Mouse (Mus musculus): ENCODE results near the gene Cntn5. TPM values are rescaled to one million over a fixed set of nuclear protein-coding genes. Genes with fewer than 3 reads are reported as not detected.
A peak's percentile ranks its signal among the peaks of the same experiment; 100 is the strongest.

Cntn5 gene
- total RNA-seq, 2 experiments from 2014 or later: 17.4 to 22.4 TPM

- no peak for DNase-seq (ENCODE audit: low spot score in 2 of 2)
Measured at GRCm38 (mm10) chr9:9949346-9949745, 955.2 kb downstream of the Cntn5 start.

- DNase-seq (ENCODE audit: low spot score in 2 of 2): no peak
Measured at GRCm38 (mm10) chr9:9944872-9945271, 959.7 kb downstream of the Cntn5 start.

GRCm38 (mm10) chr9:9937444-9938436 lies 966.8 kb downstream of the Cntn5 start:
- DNase-seq (ENCODE audit: low spot score in 2 of 2): no peak

- no peak for DNase-seq (ENCODE audit: low spot score in 2 of 2)
Measured at GRCm38 (mm10) chr9:9920580-9920979, 984.0 kb downstream of the Cntn5 start.

GRCm38 (mm10) chr9:9899070-9899469 lies 1005.5 kb downstream of the Cntn5 start:
- DNase-seq (ENCODE audit: low spot score in 2 of 2): peak; percentile 74 to 82

- DNase-seq (ENCODE audit: low spot score in 2 of 2): no peak
Measured at GRCm38 (mm10) chr9:9886210-9886609, 1018.4 kb downstream of the Cntn5 start.

GRCm38 (mm10) chr9:9882779-9883383 lies 1021.7 kb downstream of the Cntn5 start:
- no peak for DNase-seq (ENCODE audit: low spot score in 2 of 2)

- DNase-seq (ENCODE audit: low spot score in 2 of 2): no peak
Measured at GRCm38 (mm10) chr9:9872112-9873035, 1032.2 kb downstream of the Cntn5 start.

- DNase-seq (ENCODE audit: low spot score in 2 of 2): no peak
Measured at GRCm38 (mm10) chr9:9860631-9861030, 1043.9 kb downstream of the Cntn5 start.

GRCm38 (mm10) chr9:9859323-9859722 lies 1045.3 kb downstream of the Cntn5 start:
- DNase-seq (ENCODE audit: low spot score in 2 of 2): no peak

- no peak for DNase-seq (ENCODE audit: low spot score in 2 of 2)
Measured at GRCm38 (mm10) chr9:9854791-9855190, 1049.8 kb downstream of the Cntn5 start.

- no peak for DNase-seq (ENCODE audit: low spot score in 2 of 2)
Measured at GRCm38 (mm10) chr9:9830231-9830630, 1074.3 kb downstream of the Cntn5 start.

GRCm38 (mm10) chr9:9819963-9820362 lies 1084.6 kb downstream of the Cntn5 start:
- DNase-seq (ENCODE audit: low spot score in 2 of 2): no peak

- DNase-seq (ENCODE audit: low spot score in 2 of 2): peak in 1 of 2 experiments; percentile 23
Measured at GRCm38 (mm10) chr9:9817477-9817876, 1087.1 kb downstream of the Cntn5 start.

- no peak for DNase-seq (ENCODE audit: low spot score in 2 of 2)
Measured at GRCm38 (mm10) chr9:9799546-9799945, 1105.0 kb downstream of the Cntn5 start.

- DNase-seq (ENCODE audit: low spot score in 2 of 2): no peak
Measured at GRCm38 (mm10) chr9:9783680-9784079, 1120.9 kb downstream of the Cntn5 start.

GRCm38 (mm10) chr9:9781157-9781884 lies 1123.3 kb downstream of the Cntn5 start:
- no peak for DNase-seq (ENCODE audit: low spot score in 2 of 2)

GRCm38 (mm10) chr9:9779646-9780045 lies 1124.9 kb downstream of the Cntn5 start:
- no peak for DNase-seq (ENCODE audit: low spot score in 2 of 2)

- DNase-seq (ENCODE audit: low spot score in 2 of 2): no peak
Measured at GRCm38 (mm10) chr9:9770777-9771176, 1133.8 kb downstream of the Cntn5 start.

GRCm38 (mm10) chr9:9769659-9770058 lies 1134.9 kb downstream of the Cntn5 start:
- no peak for DNase-seq (ENCODE audit: low spot score in 2 of 2)

GRCm38 (mm10) chr9:9718145-9718544 lies 1186.4 kb downstream of the Cntn5 start:
- no peak for DNase-seq (ENCODE audit: low spot score in 2 of 2)
